In the genomic region with DNA sequence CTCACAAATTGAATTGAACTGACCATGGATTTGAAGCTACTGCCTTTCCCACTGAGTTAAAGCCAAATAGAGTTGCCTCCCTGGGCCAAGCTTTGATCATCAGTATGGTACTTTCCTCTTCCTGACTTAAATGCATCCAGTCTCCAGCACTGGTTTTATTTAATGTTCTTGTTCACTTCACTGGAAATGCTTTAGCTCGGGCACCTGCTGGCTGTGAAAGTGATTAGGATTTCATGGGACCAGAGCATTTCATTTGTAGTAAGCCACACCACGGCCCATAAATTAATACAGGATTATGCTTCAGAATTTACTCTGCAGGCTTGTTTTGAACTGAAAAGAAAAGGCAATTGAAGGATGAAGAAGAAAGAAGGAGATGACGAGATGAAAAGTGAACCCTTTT, we compare ENCODE assay signal across 8 mouse cellular contexts. TPM values are rescaled to one million over a fixed set of nuclear protein-coding genes. Genes with fewer than 3 reads are reported as not detected.
DNase-seq lines count a peak whose midpoint lies in the region; ATAC-seq and TF ChIP-seq lines count a peak whose summit lies in the region.
"Not testable (repeated sequence)": the region's sequence is repeated elsewhere in the genome, so short reads cannot be mapped to it uniquely, and the experiment has no call there.

No protein-coding gene starts in this region.

- H3K9me3 ChIP-seq in forebrain, embryonic 11.5 days (ENCODE audit: control insufficient read depth, low read length); forebrain, embryonic 13.5 days (replicated peaks); hindbrain, postnatal 0 days (ENCODE audit: low read length); midbrain, embryonic 11.5 days (ENCODE audit: control insufficient read depth, low read length); midbrain, embryonic 12.5 days; midbrain, embryonic 13.5 days; midbrain, embryonic 15.5 days: not testable (repeated sequence)

- H3K27me3 ChIP-seq in forebrain, embryonic 11.5 days (ENCODE audit: control insufficient read depth, insufficient read depth, low read length); forebrain, embryonic 13.5 days; hindbrain, postnatal 0 days (ENCODE audit: insufficient read depth, low read length); midbrain, embryonic 11.5 days (ENCODE audit: control insufficient read depth, insufficient read depth, low read length); midbrain, embryonic 12.5 days; midbrain, embryonic 13.5 days; midbrain, embryonic 15.5 days (replicated peaks): not testable (repeated sequence)

- H3K4me1 ChIP-seq in forebrain, embryonic 11.5 days (replicated peaks; ENCODE audit: control insufficient read depth, insufficient read depth, low read length); forebrain, embryonic 13.5 days; hindbrain, postnatal 0 days (ENCODE audit: insufficient read depth, low read length); midbrain, embryonic 11.5 days (ENCODE audit: control insufficient read depth, insufficient read depth, low read length); midbrain, embryonic 12.5 days; midbrain, embryonic 13.5 days (replicated peaks); midbrain, embryonic 15.5 days: not testable (repeated sequence)

- not testable (repeated sequence) for H3K4me3 ChIP-seq in forebrain, embryonic 11.5 days (ENCODE audit: low read depth, low read length); forebrain, embryonic 13.5 days; hindbrain, postnatal 0 days (ENCODE audit: low read length); midbrain, embryonic 11.5 days (ENCODE audit: low read depth, low read length); midbrain, embryonic 12.5 days; midbrain, embryonic 13.5 days (replicated peaks); midbrain, embryonic 15.5 days

- H3K9ac ChIP-seq in forebrain, embryonic 11.5 days (ENCODE audit: low read length); forebrain, embryonic 13.5 days; hindbrain, postnatal 0 days (replicated peaks; ENCODE audit: low read length); midbrain, embryonic 11.5 days (ENCODE audit: low read length); midbrain, embryonic 12.5 days (replicated peaks); midbrain, embryonic 13.5 days (replicated peaks); midbrain, embryonic 15.5 days: not testable (repeated sequence)

- peak; percentile 49; the same call in 1 of the 2 replicates for ATAC-seq in forebrain, embryonic 11.5 days (replicated peaks; ENCODE audit: low FRiP score)
- peak; percentile 30; the same call in 1 of the 2 replicates for ATAC-seq in forebrain, embryonic 13.5 days
- not testable (repeated sequence) for ATAC-seq in hindbrain, postnatal 0 days
- ATAC-seq in midbrain, embryonic 11.5 days (ENCODE audit: low FRiP score): peak; percentile 58
- peak; percentile 63; the same call in 1 of the 2 replicates for ATAC-seq in midbrain, embryonic 12.5 days (ENCODE audit: low FRiP score, low read depth)
- ATAC-seq in midbrain, embryonic 13.5 days: 0 out of 2 replicates have a peak, but pooled peaks have one; percentile 34
- ATAC-seq in midbrain, embryonic 15.5 days (replicated peaks): 0 out of 2 replicates have a peak, but pooled peaks have one; percentile 20

- 36% methylated on average over 3 of the region's 3 CpGs for whole genome bisulfite sequencing in forebrain, embryonic 11.5 days
- WGBS in forebrain, embryonic 13.5 days: 20% methylated on average over 3 of the region's 3 CpGs
- WGBS in hindbrain, postnatal 0 days: 41% methylated on average over 3 of the region's 3 CpGs
- WGBS in midbrain, embryonic 11.5 days: 34% methylated on average over 3 of the region's 3 CpGs
- WGBS in midbrain, embryonic 12.5 days: 38% methylated on average over 3 of the region's 3 CpGs
- 24% methylated on average over 3 of the region's 3 CpGs for WGBS in midbrain, embryonic 13.5 days
- WGBS in midbrain, embryonic 15.5 days: 22% methylated on average over 3 of the region's 3 CpGs

- DNase-seq in brain, embryonic 14.5 days (ENCODE audit: low read depth): peak; percentile 65
- not testable (repeated sequence) for DNase-seq in forebrain, embryonic 11.5 days (ENCODE audit: low spot score); midbrain, embryonic 11.5 days (ENCODE audit: low spot score, missing footprints)
- peak; percentile 14 for DNase-seq in hindbrain, postnatal 0 days (ENCODE audit: low spot score)

- H3K36me3 ChIP-seq in forebrain, embryonic 11.5 days (ENCODE audit: control insufficient read depth, insufficient read depth, low read length); forebrain, embryonic 13.5 days (ENCODE audit: poor library complexity, severe bottlenecking); hindbrain, postnatal 0 days (ENCODE audit: insufficient read depth, low read length); midbrain, embryonic 11.5 days (ENCODE audit: control insufficient read depth, insufficient read depth, low read length); midbrain, embryonic 12.5 days; midbrain, embryonic 13.5 days; midbrain, embryonic 15.5 days (replicated peaks): not testable (repeated sequence)

- H3K4me2 ChIP-seq in forebrain, embryonic 11.5 days (ENCODE audit: low read depth, low read length, severe bottlenecking); forebrain, embryonic 13.5 days; hindbrain, postnatal 0 days (ENCODE audit: low read depth, low read length); midbrain, embryonic 11.5 days; midbrain, embryonic 12.5 days (replicated peaks); midbrain, embryonic 13.5 days (replicated peaks); midbrain, embryonic 15.5 days: not testable (repeated sequence)

- TF ChIP-seq POLR2A in brain, embryonic 14.5 days (IDR thresholded peaks at IDR 0.05; ENCODE audit: borderline replicate concordance, extremely low read depth, insufficient read depth, insufficient read length, poor library complexity, severe bottlenecking): not testable (repeated sequence)

- not testable (repeated sequence) for TF ChIP-seq CTCF in brain, embryonic 14.5 days (IDR thresholded peaks at IDR 0.05; ENCODE audit: borderline replicate concordance, extremely low read depth, insufficient read depth, insufficient read length); hindbrain, postnatal 0 days (IDR thresholded peaks at IDR 0.05; ENCODE audit: low read depth)

- not testable (repeated sequence) for H3K27ac ChIP-seq in forebrain, embryonic 11.5 days (ENCODE audit: low read depth, low read length); forebrain, embryonic 13.5 days; hindbrain, postnatal 0 days; midbrain, embryonic 11.5 days (ENCODE audit: low read depth, low read length); midbrain, embryonic 12.5 days (replicated peaks); midbrain, embryonic 13.5 days; midbrain, embryonic 15.5 days

RNA-seq across cellular contexts. Expression of a gene that starts 26.5 kb away (rescaled TPM):
- polyA plus RNA-seq in brain, embryonic 14.5 days (2012; rRNA removed): 2.3 and 5.8 TPM in 2 replicates
- polyA plus RNA-seq in forebrain, embryonic 11.5 days (2014; fragmentation: Nextera tagmentation; extraction: Ambion mirVana): 13.6 and 17.0 TPM in 2 replicates
- polyA plus RNA-seq in forebrain, embryonic 13.5 days (2015; fragmentation: Nextera tagmentation; extraction: Ambion mirVana): 11.6 and 13.6 TPM in 2 replicates
- total RNA-seq in hindbrain, postnatal 0 days (2014; rRNA removed): 7.6 and 10.2 TPM in 2 replicates
- polyA plus RNA-seq in hindbrain, postnatal 0 days (2015; fragmentation: Nextera tagmentation; extraction: Ambion mirVana): 22.1 and 22.5 TPM in 2 replicates
- 17.9 and 19.4 TPM in 2 replicates for polyA plus RNA-seq in midbrain, embryonic 11.5 days (2014; fragmentation: Nextera tagmentation; extraction: Ambion mirVana)
- 17.6 and 18.9 TPM in 2 replicates for polyA plus RNA-seq in midbrain, embryonic 12.5 days (2016; fragmentation: Nextera tagmentation; extraction: Ambion mirVana)
- 14.8 and 15.0 TPM in 2 replicates for polyA plus RNA-seq in midbrain, embryonic 13.5 days (2015; fragmentation: Nextera tagmentation; extraction: Ambion mirVana)
- polyA plus RNA-seq in midbrain, embryonic 15.5 days (2015; fragmentation: Nextera tagmentation; extraction: Ambion mirVana): 13.6 and 16.1 TPM in 2 replicates
